Mouse (Mus musculus): Measurements from ENCODE around the gene Lrig2. TPM values are rescaled to one million over a fixed set of nuclear protein-coding genes. Genes with fewer than 3 reads are reported as not detected.

Lrig2 gene
- polyA plus RNA-seq, 1 experiment from 2014 or later: 37.8 TPM

GRCm38 (mm10) chr3:104400126-104400525 is 111.6 kb downstream of the Lrig2 start:
- Histone ChIP-seq H3K36me3 (replicated peaks; ENCODE audit: control insufficient read depth, insufficient read depth) (no peaks in the 10 kb centered on the region), H3K4me2 (replicated peaks) (no peak overlapping the region), H3K27me3 (ENCODE audit: control insufficient read depth, insufficient read depth, low read length) (no peaks in the 10 kb centered on the region), H3K9me3 (ENCODE audit: control insufficient read depth, low read length) (no peaks in the 10 kb centered on the region), H3K27ac (no peak overlapping the region), H3K9ac (no peak overlapping the region), H3K4me3 (replicated peaks; ENCODE audit: low read length) (no peak overlapping the region), H3K4me1 (replicated peaks; ENCODE audit: control insufficient read depth, insufficient read depth, low read length) (peaks cover 15% of the 10 kb centered on the region)
- WGBS: 88% methylated on average over 5 of the region's 5 CpGs
- DNase-seq (ENCODE audit: low spot score): no peak
- ATAC-seq (ENCODE audit: low FRiP score): no peak

GRCm38 (mm10) chr3:104399296-104400045 is 112.2 kb downstream of the Lrig2 start:
- no peak overlapping the region for H3K4me2 ChIP-seq (replicated peaks)
- no peak for DNase-seq (ENCODE audit: low spot score)
- no peaks in the 10 kb centered on the region for H3K36me3 ChIP-seq (replicated peaks; ENCODE audit: control insufficient read depth, insufficient read depth)
- no peaks in the 10 kb centered on the region for H3K9me3 ChIP-seq (ENCODE audit: control insufficient read depth, low read length)
- no peak overlapping the region for H3K27ac ChIP-seq
- no peak overlapping the region for H3K4me3 ChIP-seq (replicated peaks; ENCODE audit: low read length)
- WGBS: 74% methylated on average over 10 of the region's 10 CpGs
- H3K4me1 ChIP-seq (replicated peaks; ENCODE audit: control insufficient read depth, insufficient read depth, low read length): peaks cover 15% of the 10 kb centered on the region
- H3K27me3 ChIP-seq (ENCODE audit: control insufficient read depth, insufficient read depth, low read length): no peaks in the 10 kb centered on the region
- no peak overlapping the region for H3K9ac ChIP-seq
- ATAC-seq (ENCODE audit: low FRiP score): no peak

GRCm38 (mm10) chr3:104397316-104397715 is 114.4 kb downstream of the Lrig2 start:
- 80% methylated on average over 9 of the region's 9 CpGs for WGBS
- no peaks in the 10 kb centered on the region for H3K36me3 ChIP-seq (replicated peaks; ENCODE audit: control insufficient read depth, insufficient read depth)

GRCm38 (mm10) chr3:104396736-104397081 is 115.0 kb downstream of the Lrig2 start:
- peak overlapping the region; percentile 28; the same call in 1 of the 2 replicates for H3K4me2 ChIP-seq (replicated peaks)
- H3K36me3 ChIP-seq (replicated peaks; ENCODE audit: control insufficient read depth, insufficient read depth): no peaks in the 10 kb centered on the region
- H3K27me3 ChIP-seq (ENCODE audit: control insufficient read depth, insufficient read depth, low read length): no peaks in the 10 kb centered on the region
- no peak overlapping the region for H3K4me3 ChIP-seq (replicated peaks; ENCODE audit: low read length)
- peak overlapping the region; percentile 60 for H3K27ac ChIP-seq
- WGBS: 25% methylated on average over 3 of the region's 3 CpGs
- no peaks in the 10 kb centered on the region for H3K9me3 ChIP-seq (ENCODE audit: control insufficient read depth, low read length)
- ATAC-seq (ENCODE audit: low FRiP score) (peak; percentile 26; the same call in 1 of the 2 replicates), DNase-seq (ENCODE audit: low spot score) (no peak)
- 0 out of 2 replicates have a peak overlapping the region, but pooled peaks have one; percentile 8 for H3K9ac ChIP-seq
- H3K4me1 ChIP-seq (replicated peaks; ENCODE audit: control insufficient read depth, insufficient read depth, low read length): peaks cover 15% of the 10 kb centered on the region

More at GRCm38 (mm10) chr3:104397316-104397715, 114.4 kb downstream of the Lrig2 start:
- Histone ChIP-seq H3K4me3 (replicated peaks; ENCODE audit: low read length) (no peak overlapping the region), H3K27ac (no peak overlapping the region), H3K4me2 (replicated peaks) (no peak overlapping the region), H3K9me3 (ENCODE audit: control insufficient read depth, low read length) (no peaks in the 10 kb centered on the region), H3K9ac (no peak overlapping the region), H3K4me1 (replicated peaks; ENCODE audit: control insufficient read depth, insufficient read depth, low read length) (peaks cover 15% of the 10 kb centered on the region), H3K27me3 (ENCODE audit: control insufficient read depth, insufficient read depth, low read length) (no peaks in the 10 kb centered on the region)
- ATAC-seq (ENCODE audit: low FRiP score) (no peak), DNase-seq (ENCODE audit: low spot score) (no peak)

GRCm38 (mm10) chr3:104396067-104396735 is 115.5 kb downstream of the Lrig2 start:
- Histone ChIP-seq H3K4me2 (replicated peaks) (peak overlapping the region; percentile 28; the same call in 1 of the 2 replicates), H3K27ac (peak overlapping the region; percentile 60), H3K9me3 (ENCODE audit: control insufficient read depth, low read length) (no peaks in the 10 kb centered on the region), H3K9ac (peak overlapping the region; percentile 8; the same call in 1 of the 2 replicates), H3K4me1 (replicated peaks; ENCODE audit: control insufficient read depth, insufficient read depth, low read length) (peaks cover 15% of the 10 kb centered on the region), H3K4me3 (replicated peaks; ENCODE audit: low read length) (no peak overlapping the region), H3K27me3 (ENCODE audit: control insufficient read depth, insufficient read depth, low read length) (no peaks in the 10 kb centered on the region), H3K36me3 (replicated peaks; ENCODE audit: control insufficient read depth, insufficient read depth) (no peaks in the 10 kb centered on the region)
- WGBS: 27% methylated on average over 11 of the region's 11 CpGs
- ATAC-seq (ENCODE audit: low FRiP score) (peak; percentile 51; the same call in 1 of the 2 replicates), DNase-seq (ENCODE audit: low spot score) (no peak)

GRCm38 (mm10) chr3:104390072-104390471 is 121.6 kb downstream of the Lrig2 start:
- 42% methylated on average over 10 of the region's 10 CpGs for WGBS
- H3K27ac ChIP-seq: no peak overlapping the region

GRCm38 (mm10) chr3:104389449-104389848 is 122.3 kb downstream of the Lrig2 start:
- Histone ChIP-seq H3K27me3 (ENCODE audit: control insufficient read depth, insufficient read depth, low read length) (no peaks in the 10 kb centered on the region), H3K9me3 (ENCODE audit: control insufficient read depth, low read length) (no peaks in the 10 kb centered on the region), H3K9ac (no peak overlapping the region), H3K4me2 (replicated peaks) (no peak overlapping the region), H3K27ac (no peak overlapping the region), H3K36me3 (replicated peaks; ENCODE audit: control insufficient read depth, insufficient read depth) (no peaks in the 10 kb centered on the region), H3K4me1 (replicated peaks; ENCODE audit: control insufficient read depth, insufficient read depth, low read length) (peaks cover 10% of the 10 kb centered on the region), H3K4me3 (replicated peaks; ENCODE audit: low read length) (no peak overlapping the region)
- DNase-seq (ENCODE audit: low spot score) (no peak), ATAC-seq (ENCODE audit: low FRiP score) (no peak)
- WGBS: 95% methylated on average over 2 of the region's 2 CpGs

More at GRCm38 (mm10) chr3:104390072-104390471, 121.6 kb downstream of the Lrig2 start:
- DNase-seq (ENCODE audit: low spot score) (no peak), ATAC-seq (ENCODE audit: low FRiP score) (no peak)
- H3K4me1 ChIP-seq (replicated peaks; ENCODE audit: control insufficient read depth, insufficient read depth, low read length): peaks cover 10% of the 10 kb centered on the region
- no peak overlapping the region for H3K9ac ChIP-seq
- H3K4me3 ChIP-seq (replicated peaks; ENCODE audit: low read length): no peak overlapping the region
- no peaks in the 10 kb centered on the region for H3K36me3 ChIP-seq (replicated peaks; ENCODE audit: control insufficient read depth, insufficient read depth)
- no peaks in the 10 kb centered on the region for H3K27me3 ChIP-seq (ENCODE audit: control insufficient read depth, insufficient read depth, low read length)
- H3K9me3 ChIP-seq (ENCODE audit: control insufficient read depth, low read length): no peaks in the 10 kb centered on the region
- no peak overlapping the region for H3K4me2 ChIP-seq (replicated peaks)

- WGBS: 59% methylated on average over 8 of the region's 8 CpGs
- DNase-seq (ENCODE audit: low spot score): no peak
- H3K27ac ChIP-seq: no peak overlapping the region
- H3K4me3 ChIP-seq (replicated peaks; ENCODE audit: low read length): no peak overlapping the region
- no peaks in the 10 kb centered on the region for H3K36me3 ChIP-seq (replicated peaks; ENCODE audit: control insufficient read depth, insufficient read depth)
- no peaks in the 10 kb centered on the region for H3K9me3 ChIP-seq (ENCODE audit: control insufficient read depth, low read length)
- H3K4me1 ChIP-seq (replicated peaks; ENCODE audit: control insufficient read depth, insufficient read depth, low read length): peaks cover 8% of the 10 kb centered on the region
- ATAC-seq (ENCODE audit: low FRiP score): peak; percentile 79
- no peak overlapping the region for H3K4me2 ChIP-seq (replicated peaks)
- H3K27me3 ChIP-seq (ENCODE audit: control insufficient read depth, insufficient read depth, low read length): no peaks in the 10 kb centered on the region
- H3K9ac ChIP-seq: no peak overlapping the region
Observed at GRCm38 (mm10) chr3:104385587-104385986, 126.1 kb downstream of the Lrig2 start.

GRCm38 (mm10) chr3:104383681-104384341 is 127.9 kb downstream of the Lrig2 start:
- no peak overlapping the region for H3K4me3 ChIP-seq (replicated peaks; ENCODE audit: low read length)
- DNase-seq (ENCODE audit: low spot score) (no peak), ATAC-seq (ENCODE audit: low FRiP score) (no peak)
- H3K4me1 ChIP-seq (replicated peaks; ENCODE audit: control insufficient read depth, insufficient read depth, low read length): no peaks in the 10 kb centered on the region
- 49% methylated on average over 9 of the region's 9 CpGs for WGBS
- no peak overlapping the region for H3K4me2 ChIP-seq (replicated peaks)
- peak overlapping the region; percentile 41; the same call in 1 of the 2 replicates for H3K27ac ChIP-seq
- H3K36me3 ChIP-seq (replicated peaks; ENCODE audit: control insufficient read depth, insufficient read depth): no peaks in the 10 kb centered on the region
- no peaks in the 10 kb centered on the region for H3K9me3 ChIP-seq (ENCODE audit: control insufficient read depth, low read length)
- H3K9ac ChIP-seq: no peak overlapping the region
- no peaks in the 10 kb centered on the region for H3K27me3 ChIP-seq (ENCODE audit: control insufficient read depth, insufficient read depth, low read length)
